Mouse (Mus musculus) granulocyte monocyte progenitor cell, adult 5-6 weeks (primary cell): Measurements from ENCODE around the gene Slc35e2. TPM values are rescaled to one million over a fixed set of nuclear protein-coding genes. Genes with fewer than 3 reads are reported as not detected.
"Not testable (repeated sequence)": the region's sequence is repeated elsewhere in the genome, so short reads cannot be mapped to it uniquely, and the experiment has no call there.

Experiments used
- ATAC-seq: replicated peaks from 2 replicates; pipeline ENCODE4 v1.8.0; 2016; ENCODE audit warnings: mild to moderate bottlenecking, moderate TSS enrichment, inconsistent platforms; ENCODE audit not compliant: poor library complexity, severe bottlenecking
- total RNA-seq, 2 experiments: library from RNA; stranded (forward) in 1 of 2; stranded (reverse) in 1 of 2; fragments of 200-712, 200-1000 nt in 1 of 2; fragments of >200 nt in 1 of 2; fragmentation: Nextera tagmentation in 1 of 2; gene quantifications; 2 replicates each; pipeline ENCODE4 v1.2.3; 2014 to 2017

Slc35e2 gene
- total RNA-seq, 2 experiments from 2014 or later: 10.3 to 16.8 TPM

GRCm38 (mm10) chr4:155613264-155613663, 12.0 kb downstream of the Slc35e2 start:
- no peak for ATAC-seq

DNA sequence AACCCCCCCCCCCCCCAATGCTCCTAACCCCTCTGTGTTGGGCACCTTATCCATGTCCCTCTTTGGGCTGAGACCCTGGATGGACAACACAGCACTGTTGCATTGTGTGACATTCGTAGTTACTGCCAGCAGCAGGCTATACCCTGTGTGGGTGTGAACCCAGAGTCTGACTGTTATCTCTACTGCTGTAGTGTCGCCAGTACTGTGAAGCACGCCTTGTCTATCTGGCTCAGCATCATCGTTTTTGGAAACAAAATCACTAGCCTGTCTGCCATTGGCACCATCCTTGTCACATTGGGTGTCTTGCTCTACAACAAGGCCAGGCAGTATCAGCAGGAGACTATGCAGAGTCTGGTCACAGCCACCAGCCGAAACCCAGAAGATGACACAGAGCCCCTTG, 17.1 kb downstream of the Slc35e2 start:
- ATAC-seq: no peak

DNA sequence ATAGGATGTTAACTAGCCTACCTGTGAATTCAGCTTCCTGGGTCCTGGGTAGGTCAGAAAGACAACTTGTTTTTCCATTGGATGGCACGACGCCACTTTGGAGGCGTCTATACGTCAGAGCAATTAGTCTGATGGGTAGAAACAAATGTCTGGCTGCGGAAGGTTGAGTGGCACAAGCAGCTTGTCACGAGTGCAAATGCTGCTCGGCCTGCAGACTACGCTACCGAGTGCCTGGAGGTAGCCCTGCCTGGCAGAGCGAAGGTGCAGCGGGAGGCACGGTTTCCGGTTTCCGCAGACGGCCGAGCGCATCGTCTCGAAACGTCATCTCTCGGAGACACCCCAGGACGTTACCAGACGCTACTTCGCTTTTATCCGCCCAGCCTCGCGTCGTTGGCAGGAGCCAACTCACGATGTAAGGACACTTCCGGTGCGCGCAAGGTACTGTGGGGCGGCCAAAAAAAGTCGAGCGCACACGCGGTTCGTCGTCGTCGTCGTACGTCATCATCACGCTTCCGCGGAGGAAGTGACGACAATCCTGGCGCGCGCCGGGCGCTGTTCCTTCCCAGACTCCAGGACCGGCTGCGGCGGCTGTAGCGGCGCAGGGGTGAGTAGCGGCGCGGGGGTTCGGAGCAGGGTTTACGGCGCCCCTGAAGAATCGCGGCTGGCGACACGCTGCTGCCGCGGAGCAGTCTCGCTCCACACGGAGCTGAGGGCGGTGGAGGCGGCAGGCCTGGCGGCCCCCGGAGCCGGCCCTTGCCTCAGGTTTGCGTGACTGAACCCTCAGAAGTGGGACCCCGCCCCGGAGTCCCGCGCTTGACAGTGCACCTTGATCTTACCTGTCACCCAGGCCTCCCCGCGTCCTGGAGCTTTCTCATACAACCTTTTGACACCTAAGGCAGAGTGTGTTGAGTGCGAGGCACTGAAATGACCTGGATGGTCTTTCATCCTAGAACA, 23.4 kb downstream of the Slc35e2 start, which contains the start of gene Cdk11b:
Gene Cdk11b, plus strand, starts transcription at position 517 of the 954 bp plus-strand sequence.
- ATAC-seq: peak; percentile 96

GRCm38 (mm10) chr4:155630267-155630666, 29.1 kb downstream of the Slc35e2 start:
- no peak for ATAC-seq

- ATAC-seq: no peak
Measured at GRCm38 (mm10) chr4:155635766-155636499, 34.7 kb downstream of the Slc35e2 start.

- no peak for ATAC-seq
Measured at GRCm38 (mm10) chr4:155643531-155643930, 42.3 kb downstream of the Slc35e2 start.

DNA sequence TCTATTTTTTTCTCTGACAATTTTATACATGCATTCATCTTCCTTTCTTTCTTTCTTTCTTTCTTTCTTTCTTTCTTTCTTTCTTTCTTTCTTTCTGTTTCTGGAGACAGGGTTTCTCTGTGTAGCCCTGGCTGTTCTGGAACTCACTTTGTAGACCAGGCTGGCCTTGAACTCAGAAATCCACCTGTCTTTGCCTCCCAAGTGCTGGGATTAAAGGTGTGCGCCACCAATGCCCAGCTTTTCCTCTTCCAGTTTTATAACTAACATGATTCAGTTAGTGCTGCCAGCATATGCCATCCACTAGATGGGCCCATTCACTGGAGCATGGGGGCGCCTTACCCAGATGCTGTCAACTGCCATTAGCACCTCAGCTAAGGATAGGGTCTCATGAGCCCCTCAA, 44.1 kb downstream of the Slc35e2 start, which contains the start of gene Gm10563:
Gene Gm10563, minus strand, starts transcription at position 101 of the 400 bp plus-strand sequence.
- not testable (repeated sequence) for ATAC-seq

DNA sequence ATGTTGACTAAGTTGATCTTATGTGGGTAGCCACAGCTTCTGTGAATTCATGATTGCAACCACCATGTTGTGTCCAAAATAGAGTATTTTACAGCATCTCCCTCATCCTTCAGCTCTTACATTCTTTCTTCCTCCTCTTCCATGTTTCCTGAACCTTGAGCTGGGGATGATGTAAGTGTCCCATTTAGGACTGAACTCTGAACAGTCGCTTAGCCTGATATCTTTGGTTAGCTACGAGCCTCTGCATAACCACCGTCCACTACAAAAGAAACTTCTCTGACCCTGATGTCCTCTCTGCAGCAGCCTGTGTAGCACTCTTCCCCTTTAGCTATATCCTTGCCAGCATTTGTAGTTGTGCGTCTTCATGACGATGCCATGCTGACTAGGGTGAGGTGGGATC, 44.5 kb downstream of the Slc35e2 start:
- no peak for ATAC-seq

DNA sequence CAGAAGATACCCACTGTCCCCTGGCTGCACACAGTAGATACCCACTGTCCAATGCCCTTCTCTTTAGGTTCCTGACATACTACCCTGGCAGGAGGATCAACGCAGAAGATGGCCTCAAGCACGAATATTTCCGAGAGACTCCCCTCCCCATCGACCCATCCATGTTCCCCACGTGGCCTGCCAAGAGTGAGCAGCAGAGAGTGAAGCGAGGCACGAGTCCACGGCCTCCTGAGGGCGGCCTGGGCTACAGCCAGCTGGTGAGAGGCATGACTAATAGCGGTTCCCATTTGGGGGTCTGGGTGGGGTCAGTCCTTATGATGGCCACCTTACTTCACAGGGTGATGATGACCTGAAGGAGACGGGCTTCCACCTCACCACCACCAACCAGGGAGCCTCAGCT, 48.1 kb downstream of the Slc35e2 start:
- ATAC-seq: no peak

- ATAC-seq: no peak
Measured at GRCm38 (mm10) chr4:155651553-155652269, 50.5 kb downstream of the Slc35e2 start.

GRCm38 (mm10) chr4:155652283-155653085, 51.3 kb downstream of the Slc35e2 start:
- no peak for ATAC-seq

DNA sequence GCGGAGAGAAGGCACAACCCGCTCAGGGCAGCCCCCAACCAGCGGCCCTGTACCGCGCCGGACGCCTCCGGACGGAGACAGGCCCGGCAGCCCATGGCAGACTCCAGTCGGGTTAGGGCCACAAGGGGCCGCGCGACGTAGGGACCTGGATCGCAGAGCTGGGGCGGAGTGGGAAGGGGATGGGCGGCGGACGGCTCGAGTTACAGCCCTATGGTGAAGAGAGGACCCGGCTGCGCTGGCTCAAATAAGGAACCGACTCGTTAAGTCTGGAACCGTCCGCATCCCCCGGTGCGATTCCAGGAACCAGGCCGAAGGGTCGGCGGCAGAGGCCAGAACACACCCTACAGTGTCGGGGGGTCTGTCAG, 51.9 kb downstream of the Slc35e2 start, which contains the start of gene Mmp23:
Gene Mmp23, minus strand, starts transcription at position 299 of the 365 bp plus-strand sequence.
- ATAC-seq: peak; percentile 54

- ATAC-seq: peak; percentile 18
Measured at GRCm38 (mm10) chr4:155653451-155654182, 52.4 kb downstream of the Slc35e2 start.

DNA sequence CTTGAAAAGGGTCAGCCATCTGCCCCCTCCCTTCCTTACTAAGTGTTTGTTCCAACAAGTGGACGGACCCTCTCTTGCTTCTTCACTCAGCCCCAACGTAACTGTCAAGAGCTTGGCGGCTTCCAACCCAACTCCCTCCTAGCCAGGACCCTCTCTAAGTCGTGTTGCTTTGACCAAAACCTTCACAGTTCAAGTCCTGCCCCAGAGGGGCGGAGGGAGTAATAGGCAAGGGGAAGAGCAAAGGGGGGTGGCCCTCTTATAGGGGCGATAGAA, 52.9 kb downstream of the Slc35e2 start:
- ATAC-seq: peak; percentile 14

DNA sequence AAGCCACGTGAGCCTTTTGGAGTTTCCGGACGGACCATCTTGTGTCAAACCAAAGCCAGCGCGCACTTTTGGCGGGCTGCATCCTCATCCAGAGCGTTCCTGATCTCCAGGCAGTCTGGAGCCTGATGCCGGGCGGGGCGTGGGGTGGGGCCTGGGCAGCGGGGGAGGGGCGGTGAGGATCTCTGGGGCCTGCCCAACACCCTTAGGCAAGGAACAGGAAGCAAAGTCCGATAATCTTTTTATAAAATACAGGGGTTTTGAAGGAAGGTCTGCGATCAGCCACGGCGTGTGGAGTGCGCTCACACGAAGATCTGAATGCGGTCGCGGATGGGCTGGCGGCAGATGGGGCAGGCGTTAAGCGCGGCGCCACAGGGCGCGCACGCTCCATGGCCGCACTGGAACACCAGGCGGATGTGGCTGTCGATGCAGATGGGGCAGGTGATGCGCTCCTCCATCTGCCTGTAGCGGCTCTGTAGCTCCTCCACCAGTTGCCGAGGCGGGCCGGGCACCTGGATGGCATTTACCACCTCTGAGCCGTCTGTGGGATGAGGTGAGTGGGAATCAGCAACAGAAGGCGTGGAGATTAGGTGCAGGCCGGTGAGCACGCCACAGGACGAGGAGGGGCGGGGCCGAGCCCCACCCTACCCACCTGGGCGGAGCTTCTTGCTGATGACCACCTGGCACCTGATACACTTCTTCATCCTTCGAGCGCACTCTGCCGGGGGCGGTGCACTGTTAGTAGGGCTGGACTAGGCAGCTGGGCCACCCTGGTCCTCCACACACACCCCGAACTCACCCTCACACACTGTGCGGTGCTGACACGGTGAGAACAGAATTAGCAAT, 53.5 kb downstream of the Slc35e2 start:
- peak; percentile 35 for ATAC-seq

- no peak for ATAC-seq
Measured at GRCm38 (mm10) chr4:155656214-155656751, 55.1 kb downstream of the Slc35e2 start.

DNA sequence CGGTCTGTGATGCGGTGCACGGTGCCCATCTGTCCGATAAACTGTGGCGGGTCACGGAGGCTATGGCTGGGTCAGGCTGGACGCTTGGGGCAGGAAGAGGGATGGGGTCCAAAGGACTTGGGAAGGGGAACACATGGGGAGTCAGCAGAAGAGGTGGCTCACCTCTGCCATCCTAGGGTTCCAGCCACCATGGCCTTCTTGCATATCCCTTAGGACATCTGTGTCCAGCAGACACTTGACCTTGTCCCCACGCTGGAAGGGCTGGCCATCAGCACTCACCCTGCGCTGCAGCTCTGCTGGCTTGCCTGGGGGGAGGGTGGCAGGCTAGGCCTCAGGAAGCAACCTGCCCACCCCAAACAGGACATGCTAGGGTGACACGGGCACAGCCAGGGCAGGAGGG, 57.7 kb downstream of the Slc35e2 start:
- no peak for ATAC-seq

DNA sequence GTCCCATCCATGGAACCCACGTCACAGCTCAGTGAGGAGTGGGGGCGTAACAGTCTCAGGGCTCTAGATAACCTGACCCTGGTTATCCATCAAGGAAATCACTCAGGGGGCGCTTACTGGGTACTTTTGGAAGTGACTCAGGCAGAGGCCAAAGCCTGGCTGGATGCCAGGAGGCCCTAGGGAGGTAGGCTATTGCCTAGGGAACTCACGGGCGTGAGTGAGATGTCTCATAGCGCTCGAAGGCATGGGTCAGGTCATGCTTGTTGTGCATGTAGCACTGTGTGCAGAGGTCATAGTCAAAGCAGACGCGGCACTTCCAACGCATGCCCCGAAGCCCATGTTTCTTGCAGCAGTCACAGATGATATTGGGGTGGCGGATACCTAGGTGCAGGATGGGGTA, 59.4 kb downstream of the Slc35e2 start:
- no peak for ATAC-seq
